Mouse (Mus musculus) mouse trophoblast stem cell (cell line): ENCODE data around the gene Fastkd3.

Experiments used
- in situ Hi-C, 2 experiments: fragments of 300-500 bp; cut with MseI, MboI; formaldehyde crosslinking; loops; 2 replicates in 1 of 2; 3 replicates in 1 of 2; pipeline ENCODE4 v1.15.1; 2025

Fastkd3 gene

DNA sequence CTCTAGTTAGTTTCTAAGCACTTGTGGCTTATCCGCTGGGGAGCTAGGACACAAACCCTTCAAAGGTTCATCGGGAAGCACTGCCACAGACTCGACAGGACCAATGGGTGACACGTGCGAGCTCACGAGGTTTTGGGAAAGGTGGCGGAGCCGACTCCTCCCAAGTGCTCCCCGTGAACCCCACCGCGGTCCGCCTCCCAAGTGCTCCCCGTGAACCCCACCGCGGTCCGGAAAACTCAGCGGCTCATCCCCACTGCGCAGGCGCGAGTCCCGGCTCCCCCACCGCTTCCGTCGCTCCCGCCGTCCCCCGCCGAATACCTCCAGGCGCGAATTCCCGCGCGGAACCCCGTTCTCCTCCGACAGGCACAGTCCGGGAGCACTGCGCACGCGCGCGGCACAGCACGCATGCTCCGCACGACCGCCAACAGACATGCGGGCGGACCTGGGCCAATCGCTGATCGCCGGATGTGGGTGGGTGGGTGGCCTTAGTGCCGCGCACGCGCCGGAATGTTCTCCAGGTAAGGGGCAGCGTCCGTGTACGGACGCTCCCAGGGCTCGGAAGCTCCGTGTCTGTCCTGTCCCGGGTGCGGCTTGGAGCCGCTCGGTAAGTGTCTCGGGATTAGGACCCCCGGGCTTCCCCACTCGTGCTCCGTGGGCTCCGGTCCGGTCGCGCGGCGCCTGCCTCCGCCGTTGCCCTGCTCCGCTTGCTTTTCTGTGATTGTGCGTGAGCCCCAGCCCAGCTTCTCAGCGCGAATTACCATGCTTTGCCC, at the start of gene Fastkd3, which contains the start of gene Mtrr:
Fastkd3 (plus strand) TSS at position 488 of the 770 bp plus-strand sequence.
Mtrr (minus strand) TSS at position 403 of the 770 bp plus-strand sequence.
- in situ Hi-C loops = loop anchor here in 1 of 2 experiments (25.0 kb wide), 1 partner anchor 880 kb away; no protein-coding TSS in a partner anchor

- in situ Hi-C loops = loop anchor here in 1 of 2 experiments (25.0 kb wide), 1 partner anchor 391 kb away; no protein-coding TSS in a partner anchor
These were observed 28.6 kb upstream of the Fastkd3 start for GRCm38 (mm10) chr13:68553391-68553790.

DNA sequence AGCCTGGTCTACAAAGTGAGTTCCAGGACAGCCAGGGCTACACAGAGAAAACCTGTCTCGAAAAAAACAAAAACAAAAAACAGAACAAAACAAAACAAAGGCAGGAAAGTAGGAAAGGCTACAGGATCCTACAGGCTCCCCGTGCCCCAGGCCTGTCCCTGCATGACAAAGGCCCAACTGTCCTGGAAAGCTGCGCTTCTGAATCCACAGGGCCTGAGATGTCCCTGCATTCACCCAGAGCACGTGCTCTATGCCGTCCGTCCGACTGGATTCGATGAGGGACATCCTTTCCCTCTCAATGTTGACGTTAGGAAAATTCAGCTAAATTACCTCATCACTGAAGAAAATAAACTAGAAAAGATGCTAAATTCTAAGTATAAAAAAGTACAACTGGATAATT, 13.9 kb upstream of the Fastkd3 start:
- in situ Hi-C loops = loop anchor here in 1 of 2 experiments (10.0 to 25.0 kb wide), 2 partner anchors 406 to 713 kb away; no protein-coding TSS in a partner anchor

DNA sequence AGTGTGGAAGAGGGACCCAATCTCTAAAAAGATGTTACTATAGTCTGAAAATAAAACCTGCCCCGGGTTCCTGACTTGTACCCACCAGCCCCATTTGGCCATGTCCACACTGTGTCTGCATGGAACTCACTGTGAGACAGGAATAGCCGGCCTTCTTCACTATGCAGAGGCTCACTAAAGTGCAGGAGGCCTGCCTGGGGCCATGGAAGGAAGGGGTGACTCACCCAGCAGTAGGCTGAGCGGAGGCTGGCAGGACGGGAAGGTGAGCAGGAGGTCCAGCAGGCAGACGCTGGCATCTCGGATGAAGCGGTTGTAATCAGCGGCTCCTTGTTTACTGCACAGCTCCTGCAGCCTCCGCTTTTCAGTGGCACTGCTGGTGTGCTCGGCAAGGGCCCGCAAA, 13.5 kb upstream of the Fastkd3 start:
- in situ Hi-C loops = loop anchor here in 1 of 2 experiments (10.0 to 25.0 kb wide), 2 partner anchors 406 to 714 kb away; no protein-coding TSS in a partner anchor

DNA sequence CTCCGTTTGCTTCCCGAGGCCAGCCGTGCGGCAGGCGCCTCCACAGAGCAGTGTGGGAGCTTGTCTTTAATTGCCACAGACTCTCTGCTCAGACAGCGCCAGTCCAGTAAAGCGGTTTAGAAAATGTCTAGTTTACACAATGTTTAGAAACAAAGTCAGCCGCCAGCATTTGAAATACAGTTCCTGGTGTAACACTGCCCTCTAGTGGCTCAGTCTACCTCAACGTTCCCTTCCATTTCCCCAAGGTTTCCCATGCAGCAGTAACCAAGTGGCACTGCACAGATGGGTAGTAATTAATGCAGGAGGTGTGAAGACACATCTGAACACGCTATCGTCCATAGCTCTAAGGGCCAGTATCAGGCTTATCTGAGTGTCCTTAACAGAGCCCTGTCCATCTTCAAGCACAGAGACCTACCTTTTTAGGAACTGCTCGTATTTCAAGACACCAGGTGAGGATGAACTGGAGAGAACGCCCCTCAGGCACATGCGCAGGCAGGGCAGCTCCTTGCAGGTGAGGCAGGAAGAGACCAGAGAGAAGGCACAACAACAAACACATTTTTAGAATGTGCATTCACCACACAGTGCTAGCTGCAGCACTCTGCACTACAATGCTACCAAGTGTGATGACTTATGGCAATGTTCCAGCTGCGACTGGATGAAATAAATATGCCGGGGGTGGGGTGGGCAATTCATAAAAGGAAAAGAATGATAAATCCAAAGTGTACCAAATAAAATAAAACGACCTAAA, 12.3 kb upstream of the Fastkd3 start:
- in situ Hi-C loops = loop anchor here in 1 of 2 experiments (10.0 to 25.0 kb wide), 2 partner anchors 407 to 715 kb away; no protein-coding TSS in a partner anchor

- in situ Hi-C loops = loop anchor here in 1 of 2 experiments (25.0 kb wide), 1 partner anchor 410 kb away; no protein-coding TSS in a partner anchor
These were observed 9.8 kb upstream of the Fastkd3 start for GRCm38 (mm10) chr13:68572247-68572646.

- in situ Hi-C loops = loop anchor here in 1 of 2 experiments (25.0 kb wide), 1 partner anchor 411 kb away; no protein-coding TSS in a partner anchor
These were observed 8.8 kb upstream of the Fastkd3 start for GRCm38 (mm10) chr13:68572966-68573913.

DNA sequence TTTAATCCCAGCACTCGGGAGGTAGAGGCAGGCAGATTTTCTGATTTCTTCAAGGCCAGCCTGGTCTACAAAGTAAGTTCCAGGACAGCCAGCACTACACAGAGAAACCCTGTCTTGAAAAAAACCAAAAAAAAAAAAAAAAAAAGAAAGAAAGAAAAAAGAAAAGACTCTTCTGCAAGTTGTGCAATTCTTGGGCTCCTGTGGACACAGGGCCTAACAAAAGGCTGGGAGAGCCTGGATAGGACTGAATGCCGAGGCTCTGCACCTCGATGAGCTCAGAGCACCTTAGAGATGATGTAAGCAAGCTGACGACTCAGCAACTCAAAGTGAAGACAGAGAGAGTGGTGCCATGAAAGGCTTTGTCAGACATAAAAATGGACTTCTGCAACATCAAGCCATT, 7.6 kb upstream of the Fastkd3 start:
- in situ Hi-C loops = loop anchor here in 1 of 2 experiments (25.0 kb wide), 1 partner anchor 412 kb away; no protein-coding TSS in a partner anchor

- in situ Hi-C loops = loop anchor here in 1 of 2 experiments (25.0 kb wide), 1 partner anchor 884 kb away; no protein-coding TSS in a partner anchor
These were observed 4.1 kb upstream of the Fastkd3 start for GRCm38 (mm10) chr13:68577945-68578344.

- in situ Hi-C loops = loop anchor here in 1 of 2 experiments (25.0 kb wide), 1 partner anchor 881 kb away; no protein-coding TSS in a partner anchor
These were observed 821 bp upstream of the Fastkd3 start for GRCm38 (mm10) chr13:68581086-68581740.

DNA sequence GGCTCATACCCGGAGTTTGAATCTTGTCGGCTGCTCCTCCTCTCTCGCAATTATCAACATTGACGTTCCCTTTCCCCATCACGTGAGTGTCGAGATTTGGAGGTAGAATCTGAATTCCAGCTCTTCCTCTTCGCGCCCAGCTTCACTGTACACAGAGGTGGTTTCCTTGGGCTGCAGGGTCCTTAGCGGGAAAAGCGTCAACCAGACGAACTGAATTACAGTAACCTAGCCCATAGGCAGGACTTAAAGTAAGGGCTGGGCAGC, 415 bp downstream of the Fastkd3 start:
- in situ Hi-C loops = loop anchor here in 1 of 2 experiments (25.0 kb wide), 1 partner anchor 880 kb away; no protein-coding TSS in a partner anchor

- in situ Hi-C loops = loop anchor here in 1 of 2 experiments (25.0 kb wide), 1 partner anchor 878 kb away; no protein-coding TSS in a partner anchor
These were observed 1.9 kb downstream of the Fastkd3 start for GRCm38 (mm10) chr13:68583961-68584360.

DNA sequence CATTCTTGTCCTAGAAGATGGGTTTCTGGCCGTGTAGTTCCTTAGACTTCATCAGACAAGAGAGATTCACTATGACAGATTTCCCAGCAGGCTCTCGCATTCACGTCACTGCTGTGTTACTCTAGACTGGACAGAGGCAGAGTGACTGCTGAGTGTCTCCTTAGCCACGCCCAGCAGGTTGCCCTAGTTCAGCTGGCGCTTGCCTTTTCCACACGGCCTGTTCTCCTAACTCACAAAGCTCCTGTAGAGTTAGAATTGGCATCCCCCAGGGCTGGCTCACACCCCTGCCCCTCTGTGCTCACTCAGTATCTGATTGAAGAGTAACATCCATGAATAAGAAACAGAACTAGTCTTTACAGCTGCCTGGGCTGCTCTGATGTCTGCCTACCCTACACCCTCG, 3.4 kb downstream of the Fastkd3 start:
- in situ Hi-C loops = loop anchor here in 1 of 2 experiments (25.0 kb wide), 1 partner anchor 877 kb away; no protein-coding TSS in a partner anchor

DNA sequence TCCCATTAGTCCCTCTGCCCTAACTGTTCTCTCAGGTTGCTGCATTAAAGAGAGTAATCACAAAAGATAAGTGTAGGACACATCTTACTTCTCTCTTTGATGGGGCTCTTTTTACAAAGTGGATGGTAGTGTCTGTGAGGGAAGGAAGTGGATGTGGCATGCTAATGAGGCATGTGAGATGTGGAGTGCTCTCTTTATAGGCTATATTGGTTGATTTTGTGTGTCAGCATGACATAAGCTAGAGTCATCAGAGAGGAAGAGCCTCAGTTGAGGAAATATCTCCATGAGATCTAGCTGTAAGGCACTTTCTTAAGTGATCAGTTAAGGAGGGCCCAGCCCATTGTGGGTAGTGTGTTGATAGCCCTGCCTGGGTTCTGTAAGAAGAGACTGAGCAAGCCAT, 6.3 kb downstream of the Fastkd3 start:
- in situ Hi-C loops = loop anchor here in 1 of 2 experiments (25.0 kb wide), 1 partner anchor 874 kb away; no protein-coding TSS in a partner anchor

- in situ Hi-C loops = loop anchor here in 1 of 2 experiments (25.0 kb wide), 1 partner anchor 869 kb away; no protein-coding TSS in a partner anchor
These were observed 11.8 kb downstream of the Fastkd3 start for GRCm38 (mm10) chr13:68593797-68594196.

GRCm38 (mm10) chr13:68597199-68597598, 15.2 kb downstream of the Fastkd3 start, which contains the start of gene 1700001L19Rik:
1700001L19Rik (plus strand) TSS chr13:68597421.
- in situ Hi-C loops = loop anchor here in 1 of 2 experiments (25.0 kb wide), 1 partner anchor 865 kb away; no protein-coding TSS in a partner anchor

- in situ Hi-C loops = loop anchor here in 1 of 2 experiments (25.0 kb wide), 1 partner anchor 865 kb away; no protein-coding TSS in a partner anchor
These were observed 15.6 kb downstream of the Fastkd3 start for GRCm38 (mm10) chr13:68597667-68598066.

DNA sequence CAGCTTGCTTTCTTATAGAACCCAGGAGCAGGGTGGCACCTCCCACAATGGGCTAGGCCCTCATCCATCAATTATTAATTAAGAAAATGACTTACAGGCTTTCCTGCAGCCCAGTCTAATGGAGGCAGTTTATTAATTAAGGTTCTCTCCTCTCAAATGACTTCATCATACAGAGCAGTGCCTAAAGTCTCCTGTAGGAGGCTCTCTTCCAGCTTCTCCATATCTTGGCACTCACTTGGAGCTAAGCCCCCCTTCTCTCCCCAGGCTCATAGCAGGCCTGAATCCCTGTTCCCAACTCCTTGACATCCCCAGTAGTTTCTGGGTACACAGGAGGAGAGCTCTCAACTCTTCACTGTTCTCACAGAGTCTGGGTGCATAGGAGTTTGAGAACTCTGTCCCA, 16.9 kb downstream of the Fastkd3 start:
- in situ Hi-C loops = loop anchor here in 1 of 2 experiments (25.0 kb wide), 1 partner anchor 863 kb away; no protein-coding TSS in a partner anchor

GRCm38 (mm10) chr13:68601184-68601583, 19.1 kb downstream of the Fastkd3 start:
- in situ Hi-C loops = loop anchor here (10.0 to 25.0 kb wide), 3 partner anchors 386 to 861 kb away; partner anchors contain the start of gene Adcy2 (in 2 of the 2)
